Mouse (Mus musculus) thymus, adult 2 months (tissue): Measurements from ENCODE around the gene Rgma. TPM values are rescaled to one million over a fixed set of nuclear protein-coding genes. Genes with fewer than 3 reads are reported as not detected.

Experiments used
- DNase-seq: peaks from one replicate; pipeline ENCODE4 v3.0.0; 2021
- H3K27ac ChIP-seq: fragments of 200-500 bp; 2 replicates; pipeline ENCODE4 v1.5.1; 2012; ENCODE audit warnings: low read length, control low read depth; ENCODE audit not compliant: control insufficient read depth, insufficient read depth
- H3K27me3 ChIP-seq: fragments of 200-500 bp; 2 replicates; pipeline ENCODE4 v1.6.1; 2012; ENCODE audit warnings: mild to moderate bottlenecking, low read length, moderate library complexity, mixed read lengths; ENCODE audit not compliant: control insufficient read depth, insufficient read depth
- H3K36me3 ChIP-seq: fragments of 200-500 bp; 2 replicates; pipeline ENCODE4 v1.6.1; 2012; ENCODE audit warnings: mild to moderate bottlenecking, low read length, moderate library complexity; ENCODE audit not compliant: control insufficient read depth, insufficient read depth
- H3K4me1 ChIP-seq: fragments of 200-500 bp; replicated peaks from 2 replicates; pipeline ENCODE4 v1.6.1; 2012; ENCODE audit warnings: low read length; ENCODE audit not compliant: control insufficient read depth, insufficient read depth
- H3K4me3 ChIP-seq: fragments of 200-500 bp; 2 replicates; pipeline ENCODE4 v1.5.1; 2012; ENCODE audit warnings: mild to moderate bottlenecking, low read length, control low read depth, moderate library complexity; ENCODE audit not compliant: control insufficient read depth, insufficient read depth
- CTCF ChIP-seq: fragments of 200-500 bp; IDR thresholded peaks from 2 replicates; pipeline ENCODE4 v1.5.1; 2012; ENCODE audit warnings: mild to moderate bottlenecking, control low read depth, low read length, moderate library complexity, borderline replicate concordance; ENCODE audit not compliant: control insufficient read depth, poor library complexity, insufficient read depth; ENCODE audit errors: extremely low read depth
- POLR2A ChIP-seq: fragments of 200-500 bp; IDR thresholded peaks from 2 replicates; pipeline ENCODE4 v1.6.1; 2012; ENCODE audit warnings: mild to moderate bottlenecking, low read length, control low read depth, moderate library complexity; ENCODE audit not compliant: control insufficient read depth, poor library complexity, insufficient read depth; ENCODE audit errors: extremely low read depth
- WGBS: fragments of 180-500 bp; shearing (Covaris S2); methylation state at CpG from one replicate; pipeline ENCODE4 v1.1.7; 2018; 5-methylcytosine and 5-hydroxymethylcytosine counted together
- polyA plus RNA-seq: library from polyadenylated mRNA; depleted of rRNA; stranded (reverse); fragments of >200 nt; gene quantifications from 2 replicates; pipeline ENCODE4 v1.2.3, GENCODE M21; 2012; rRNA removed

Rgma gene
- 13.3 and 13.4 TPM in 2 replicates for polyA plus RNA-seq

GRCm38 (mm10) chr7:73375257-73376100 lies at the start of gene Rgma:
Rgma (plus strand) TSS chr7:73375509.
- WGBS = 2% methylated on average over 68 of the region's 85 CpGs
- peak; percentile 11 for DNase-seq
- TF ChIP-seq POLR2A (no peak), CTCF (no peak)
- peaks cover 22% of the 10 kb centered on the region; the same call in 1 of the 2 replicates for H3K27me3 ChIP-seq
- H3K4me3 ChIP-seq = peak within 1 kb of the TSS; percentile 32
- H3K27ac ChIP-seq = no peak within 1 kb of the TSS
- no peaks in the 10 kb centered on the region for H3K36me3 ChIP-seq
- H3K4me1 ChIP-seq = no peaks in the 10 kb centered on the region

GRCm38 (mm10) chr7:73326236-73326635 lies 49.1 kb upstream of the Rgma start:
- 85% methylated on average over 14 of the region's 14 CpGs for WGBS
- H3K36me3 ChIP-seq = no peaks in the 10 kb centered on the region

GRCm38 (mm10) chr7:73326680-73327079 lies 48.6 kb upstream of the Rgma start:
- no peak for DNase-seq
- H3K27ac ChIP-seq = no peak overlapping the region
- H3K36me3 ChIP-seq = no peaks in the 10 kb centered on the region
- no peaks in the 10 kb centered on the region for H3K4me1 ChIP-seq
- no peaks in the 10 kb centered on the region for H3K27me3 ChIP-seq
- WGBS = 96% methylated on average over 11 of the region's 11 CpGs
- TF ChIP-seq POLR2A (no peak), CTCF (no peak)
- H3K4me3 ChIP-seq = no peak overlapping the region

More at GRCm38 (mm10) chr7:73326236-73326635, 49.1 kb upstream of the Rgma start:
- no peak for DNase-seq
- no peak for TF ChIP-seq CTCF
- no peak for TF ChIP-seq POLR2A
- no peaks in the 10 kb centered on the region for H3K27me3 ChIP-seq
- no peak overlapping the region for H3K4me3 ChIP-seq
- no peaks in the 10 kb centered on the region for H3K4me1 ChIP-seq
- H3K27ac ChIP-seq = no peak overlapping the region

- WGBS = 83% methylated on average over 8 of the region's 8 CpGs
- Histone ChIP-seq H3K27ac (no peak overlapping the region), H3K4me3 (no peak overlapping the region), H3K27me3 (no peaks in the 10 kb centered on the region), H3K36me3 (no peaks in the 10 kb centered on the region), H3K4me1 (no peaks in the 10 kb centered on the region)
- DNase-seq = no peak
- no peak for TF ChIP-seq POLR2A
- TF ChIP-seq CTCF = no peak
These were observed 48.1 kb upstream of the Rgma start for GRCm38 (mm10) chr7:73327193-73327592.

DNA sequence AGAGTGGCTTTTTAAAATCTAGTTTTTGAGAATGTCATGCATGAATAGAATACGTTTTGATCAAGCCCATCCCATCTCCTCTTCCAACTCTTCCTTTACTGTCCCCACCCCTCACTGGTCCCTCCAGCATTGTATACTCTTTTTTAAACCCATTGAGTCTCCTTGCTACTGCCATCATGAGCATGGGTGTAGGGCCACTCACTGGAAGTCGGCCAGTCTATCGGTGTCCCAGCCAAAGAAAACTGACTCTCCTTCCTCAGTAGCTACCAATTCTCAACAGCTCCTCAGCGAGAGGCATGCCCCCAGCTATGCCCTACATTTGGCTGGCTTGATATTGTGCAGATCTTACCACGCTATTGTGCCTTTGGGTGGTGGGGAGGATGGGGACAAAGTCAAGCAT lies 47.7 kb upstream of the Rgma start:
- no peak for DNase-seq
- H3K4me3 ChIP-seq = no peak overlapping the region
- no peak for TF ChIP-seq CTCF
- TF ChIP-seq POLR2A = no peak
- no peaks in the 10 kb centered on the region for H3K36me3 ChIP-seq
- H3K4me1 ChIP-seq = no peaks in the 10 kb centered on the region
- no peak overlapping the region for H3K27ac ChIP-seq
- WGBS = 84% methylated on average over 5 of the region's 5 CpGs
- no peaks in the 10 kb centered on the region for H3K27me3 ChIP-seq

DNA sequence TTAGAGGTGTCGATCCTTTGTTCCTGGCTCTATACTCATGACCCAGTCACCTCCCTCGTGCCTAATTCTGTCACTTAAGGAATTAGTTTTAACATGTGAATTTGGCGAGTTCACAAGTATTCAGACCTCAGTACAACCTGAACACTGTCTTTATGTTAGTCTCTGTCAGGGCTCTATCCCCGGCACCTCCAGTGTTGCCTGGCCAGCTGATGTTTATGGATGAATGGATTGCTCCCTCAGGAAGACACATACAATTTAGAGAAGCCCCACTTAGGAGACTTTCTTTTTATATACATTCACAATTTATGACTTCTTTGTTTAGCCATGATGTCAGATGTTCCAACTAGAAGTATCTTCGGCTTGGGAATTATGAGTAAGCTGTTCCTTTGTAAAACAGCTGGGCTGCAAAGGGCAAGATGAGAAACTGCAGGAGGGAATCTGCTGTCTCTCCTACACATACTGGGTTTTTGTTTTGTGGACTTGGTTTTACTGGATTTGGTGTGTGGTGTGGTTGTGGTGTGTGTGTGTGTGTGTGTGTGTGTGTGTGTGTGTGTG lies 46.6 kb upstream of the Rgma start:
- no peaks in the 10 kb centered on the region for H3K27me3 ChIP-seq
- H3K27ac ChIP-seq = no peak overlapping the region
- H3K36me3 ChIP-seq = no peaks in the 10 kb centered on the region
- no peak for DNase-seq
- H3K4me3 ChIP-seq = no peak overlapping the region
- no peaks in the 10 kb centered on the region for H3K4me1 ChIP-seq
- TF ChIP-seq POLR2A (no peak), CTCF (no peak)
- WGBS = 55% methylated on average over 5 of the region's 5 CpGs

DNA sequence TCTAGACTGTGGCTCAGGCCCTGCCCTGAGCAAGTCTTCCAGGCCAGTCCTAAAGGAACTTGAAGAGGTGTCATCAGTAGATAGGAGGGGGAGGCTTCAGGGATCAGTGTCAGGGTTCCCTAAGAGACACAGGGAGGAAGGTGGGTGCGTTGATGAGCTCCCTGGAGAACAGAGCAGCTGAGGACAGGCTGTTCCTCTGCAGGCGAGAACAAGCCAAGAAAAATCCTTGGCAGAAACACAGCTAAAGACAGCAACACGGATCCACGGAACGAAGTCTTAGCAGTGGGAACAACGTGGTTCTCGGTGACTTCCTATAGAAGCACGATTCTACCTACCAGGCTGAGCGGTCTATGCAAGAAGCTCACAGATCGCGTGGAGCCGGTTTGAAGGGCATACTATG lies 44.6 kb upstream of the Rgma start:
- no peaks in the 10 kb centered on the region for H3K4me1 ChIP-seq
- no peaks in the 10 kb centered on the region for H3K27me3 ChIP-seq
- TF ChIP-seq POLR2A (no peak), CTCF (no peak)
- H3K36me3 ChIP-seq = no peaks in the 10 kb centered on the region
- no peak overlapping the region for H3K4me3 ChIP-seq
- no peak for DNase-seq
- H3K27ac ChIP-seq = no peak overlapping the region
- WGBS = 89% methylated on average over 12 of the region's 12 CpGs
